Mouse (Mus musculus) liver, embryonic 13.5 days (tissue): ENCODE measurements at regions not wholly inside any gene's neighbourhood (a gene's known extent, or its start where the extent isn't known, plus 50 kb on each side); places are given as distances from the start of the nearest gene placed in this dataset.
A peak's percentile ranks its signal among the peaks of the same experiment; 100 is the strongest.
"Not testable (repeated sequence)": the region's sequence is repeated elsewhere in the genome, so short reads cannot be mapped to it uniquely, and the experiment has no call there.

ENCODE experiments used
- ATAC-seq: fragments of 200-750 bp; cut with Nextera tagmentation; 2 replicates; pipeline ENCODE4 v1.8.0; 2017; ENCODE audit warnings: low read depth, mild to moderate bottlenecking, moderate number of reproducible peaks, moderate library complexity
- DNase-seq: peaks from one replicate; pipeline ENCODE4 v3.0.0; 2022
- H3K27ac ChIP-seq: fragments of 300-500 bp; sonication (generic); 2 replicates; pipeline ENCODE4 v1.5.1; 2015; ENCODE audit warnings: moderate library complexity, mild to moderate bottlenecking, inconsistent platforms
- H3K27me3 ChIP-seq: fragments of 300-500 bp; sonication (generic); 2 replicates; pipeline ENCODE4 v1.6.1; 2015; ENCODE audit warnings: mild to moderate bottlenecking, inconsistent platforms
- H3K36me3 ChIP-seq: fragments of 300-500 bp; sonication (generic); 2 replicates; pipeline ENCODE4 v1.6.1; 2015; ENCODE audit warnings: mild to moderate bottlenecking, inconsistent platforms
- H3K4me1 ChIP-seq: fragments of 300-500 bp; sonication (generic); replicated peaks from 2 replicates; pipeline ENCODE4 v1.6.1; 2015; ENCODE audit warnings: inconsistent platforms
- H3K4me2 ChIP-seq: fragments of 300-500 bp; sonication (generic); 2 replicates; pipeline ENCODE4 v1.6.1; 2015; ENCODE audit warnings: inconsistent platforms, mild to moderate bottlenecking, moderate library complexity
- H3K4me3 ChIP-seq: fragments of 300-500 bp; sonication (generic); replicated peaks from 2 replicates; pipeline ENCODE4 v1.5.1; 2015; ENCODE audit warnings: mild to moderate bottlenecking, inconsistent platforms
- H3K9ac ChIP-seq: fragments of 300-500 bp; sonication (generic); 2 replicates; pipeline ENCODE4 v1.6.1; 2015; ENCODE audit warnings: mild to moderate bottlenecking, inconsistent platforms
- H3K9me3 ChIP-seq: fragments of 300-500 bp; sonication (generic); replicated peaks from 2 replicates; pipeline ENCODE4 v1.6.1; 2016; ENCODE audit warnings: inconsistent platforms
- WGBS: fragments of 180-500 bp; shearing (Covaris S2); methylation state at CpG from one replicate; pipeline ENCODE4 v1.1.7; 2015; ENCODE audit not compliant: insufficient replicate concordance; 5-methylcytosine and 5-hydroxymethylcytosine counted together

GRCm38 (mm10) chr11:23079936-23080794 lies 72.8 kb downstream of the Fam161a start:
- Histone ChIP-seq H3K4me1 (no peaks in the 10 kb centered on the region), H3K27me3 (no peaks in the 10 kb centered on the region), H3K27ac (no peak overlapping the region), H3K4me3 (no peak overlapping the region), H3K4me2 (no peak overlapping the region), H3K9me3 (no peaks in the 10 kb centered on the region), H3K36me3 (no peaks in the 10 kb centered on the region), H3K9ac (no peak overlapping the region)
- ATAC-seq (no peak), DNase-seq (no peak)
- WGBS: 72% methylated on average over 3 of the region's 3 CpGs

- Histone ChIP-seq H3K36me3 (no peaks in the 10 kb centered on the region), H3K4me2 (no peak overlapping the region), H3K27ac (no peak overlapping the region), H3K9me3 (no peaks in the 10 kb centered on the region), H3K27me3 (no peaks in the 10 kb centered on the region), H3K4me1 (no peaks in the 10 kb centered on the region), H3K9ac (no peak overlapping the region), H3K4me3 (no peak overlapping the region)
- DNase-seq (no peak), ATAC-seq (no peak)
- WGBS: 53% methylated on average over 4 of the region's 4 CpGs
Observed at GRCm38 (mm10) chr11:23081616-23082015, 74.3 kb downstream of the Fam161a start.

- not testable (repeated sequence) for H3K9ac ChIP-seq, ATAC-seq, DNase-seq, H3K4me2 ChIP-seq, H3K36me3 ChIP-seq, H3K27ac ChIP-seq, H3K27me3 ChIP-seq, H3K4me1 ChIP-seq, H3K4me3 ChIP-seq, H3K9me3 ChIP-seq
- WGBS: 62% methylated on average over 2 of the region's 2 CpGs
Observed at GRCm38 (mm10) chr11:23083811-23084210, 76.5 kb downstream of the Fam161a start.

- Histone ChIP-seq H3K4me1 (no peaks in the 10 kb centered on the region), H3K4me2 (no peak overlapping the region), H3K27ac (no peak overlapping the region), H3K27me3 (no peaks in the 10 kb centered on the region), H3K4me3 (no peak overlapping the region), H3K9ac (no peak overlapping the region), H3K36me3 (no peaks in the 10 kb centered on the region), H3K9me3 (no peaks in the 10 kb centered on the region; the same call in 1 of the 2 replicates)
- ATAC-seq (no peak), DNase-seq (no peak)
- WGBS: 63% methylated on average over 5 of the region's 5 CpGs
Observed at GRCm38 (mm10) chr11:23095287-23095686, 88.0 kb downstream of the Fam161a start.

GRCm38 (mm10) chr11:23095723-23096122 lies 88.4 kb downstream of the Fam161a start:
- not testable (repeated sequence) for H3K4me2 ChIP-seq, H3K27ac ChIP-seq, H3K27me3 ChIP-seq, H3K9ac ChIP-seq, H3K4me3 ChIP-seq, DNase-seq, H3K4me1 ChIP-seq, ATAC-seq, H3K36me3 ChIP-seq, H3K9me3 ChIP-seq
- WGBS: 28% methylated on average over 1 of the region's 1 CpGs

- Histone ChIP-seq H3K4me1 (no peaks in the 10 kb centered on the region), H3K9ac (no peak overlapping the region), H3K27me3 (no peaks in the 10 kb centered on the region), H3K4me3 (no peak overlapping the region), H3K27ac (no peak overlapping the region), H3K36me3 (no peaks in the 10 kb centered on the region), H3K4me2 (no peak overlapping the region), H3K9me3 (no peaks in the 10 kb centered on the region; the same call in 1 of the 2 replicates)
- DNase-seq (no peak), ATAC-seq (no peak)
- 52% methylated on average over 2 of the region's 2 CpGs for WGBS
Observed at GRCm38 (mm10) chr11:23096451-23097222, 89.3 kb downstream of the Fam161a start.

- Histone ChIP-seq H3K4me2 (no peak overlapping the region), H3K4me1 (no peaks in the 10 kb centered on the region), H3K27ac (no peak overlapping the region), H3K27me3 (no peaks in the 10 kb centered on the region), H3K9me3 (no peaks in the 10 kb centered on the region; the same call in 1 of the 2 replicates), H3K9ac (no peak overlapping the region), H3K4me3 (no peak overlapping the region), H3K36me3 (no peaks in the 10 kb centered on the region)
- WGBS: 59% methylated on average over 2 of the region's 2 CpGs
- ATAC-seq: no peak
- DNase-seq: no peak
Observed at GRCm38 (mm10) chr11:23097223-23097490, 89.8 kb downstream of the Fam161a start.

GRCm38 (mm10) chr11:23114636-23115035 lies 107.3 kb downstream of the Fam161a start:
- Histone ChIP-seq H3K9ac (no peak overlapping the region), H3K27me3 (no peaks in the 10 kb centered on the region), H3K4me2 (no peak overlapping the region), H3K27ac (no peak overlapping the region), H3K36me3 (no peaks in the 10 kb centered on the region), H3K4me1 (no peaks in the 10 kb centered on the region), H3K4me3 (no peak overlapping the region), H3K9me3 (peaks cover 4% of the 10 kb centered on the region; the same call in 1 of the 2 replicates)
- ATAC-seq: no peak
- no peak for DNase-seq
- WGBS: 63% methylated on average over 9 of the region's 9 CpGs

- no peak overlapping the region for H3K4me2 ChIP-seq
- H3K27me3 ChIP-seq: no peaks in the 10 kb centered on the region
- H3K4me3 ChIP-seq: no peak overlapping the region
- no peaks in the 10 kb centered on the region for H3K36me3 ChIP-seq
- DNase-seq (no peak), ATAC-seq (no peak)
- H3K9ac ChIP-seq: no peak overlapping the region
- 69% methylated on average over 11 of the region's 11 CpGs for WGBS
- H3K9me3 ChIP-seq: no peaks in the 10 kb centered on the region
- H3K27ac ChIP-seq: no peak overlapping the region
- peaks cover 9% of the 10 kb centered on the region for H3K4me1 ChIP-seq
Observed at GRCm38 (mm10) chr11:23120533-23121210, 113.3 kb downstream of the Fam161a start.

GRCm38 (mm10) chr11:23124198-23124951 lies 117.0 kb downstream of the Fam161a start:
- Histone ChIP-seq H3K36me3 (no peaks in the 10 kb centered on the region), H3K4me3 (peak overlapping the region; percentile 45), H3K9me3 (no peaks in the 10 kb centered on the region), H3K4me1 (peaks cover 9% of the 10 kb centered on the region), H3K9ac (peak overlapping the region; percentile 41), H3K27me3 (no peaks in the 10 kb centered on the region), H3K27ac (no peak overlapping the region), H3K4me2 (peak overlapping the region; percentile 70)
- ATAC-seq (peak; percentile 97), DNase-seq (peak; percentile 52)
- 4% methylated on average over 25 of the region's 25 CpGs for whole genome bisulfite sequencing

- Histone ChIP-seq H3K9ac (no peak overlapping the region), H3K9me3 (no peaks in the 10 kb centered on the region), H3K4me3 (no peak overlapping the region), H3K36me3 (no peaks in the 10 kb centered on the region), H3K27ac (no peak overlapping the region), H3K4me2 (no peak overlapping the region), H3K27me3 (no peaks in the 10 kb centered on the region), H3K4me1 (no peaks in the 10 kb centered on the region)
- WGBS: 49% methylated on average over 1 of the region's 1 CpGs
- ATAC-seq (no peak), DNase-seq (no peak)
Observed at GRCm38 (mm10) chr11:23131122-23131521, 123.8 kb downstream of the Fam161a start.
